35 mouse cellular contexts compared by ENCODE assay signal in the genomic region with DNA sequence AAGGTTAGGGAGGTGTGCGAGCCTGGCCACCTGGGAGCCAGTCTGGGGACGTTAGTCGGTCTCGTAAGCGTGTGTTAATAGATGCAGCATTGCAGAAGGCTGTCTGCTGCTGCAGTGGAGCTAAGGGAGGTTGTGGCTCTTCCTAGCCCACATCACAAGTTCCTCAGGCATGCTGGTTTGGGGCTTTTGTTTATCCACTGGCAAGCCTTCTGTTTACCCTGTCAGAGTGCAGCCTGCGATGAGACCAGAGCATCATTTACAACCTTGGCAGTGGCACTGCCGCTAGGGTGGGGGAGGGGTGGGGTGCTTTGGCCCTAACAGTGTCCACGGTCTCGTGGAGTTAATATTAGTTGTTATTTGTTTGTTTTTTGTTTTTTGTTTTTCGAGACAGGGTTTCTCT.
"Had no signal": no experiment of that assay in that cellular context is flagged by ENCODE, and none has a peak within 500 bp of the region (broad histone marks: within the 10 kb centered on the region; RNA-seq: fewer than 3 reads in every experiment).

No protein-coding gene starts in this region.

- H3K4me2 ChIP-seq: heart, embryonic 11.5 days; heart, embryonic 12.5 days; heart, embryonic 13.5 days; heart, embryonic 15.5 days; hindbrain, embryonic 12.5 days; hindbrain, embryonic 13.5 days; hindbrain, embryonic 14.5 days; hindbrain, embryonic 15.5 days; intestine, embryonic 15.5 days; kidney, embryonic 15.5 days had no signal

- H3K27me3 ChIP-seq: heart, embryonic 12.5 days; heart, embryonic 13.5 days; heart, embryonic 15.5 days; hindbrain, embryonic 12.5 days; hindbrain, embryonic 13.5 days; hindbrain, embryonic 15.5 days; intestine, embryonic 15.5 days; kidney, embryonic 15.5 days had no signal

- H3K9me3 ChIP-seq: heart, embryonic 10.5 days; heart, embryonic 12.5 days; heart, embryonic 13.5 days; heart, embryonic 15.5 days; hindbrain, embryonic 10.5 days; hindbrain, embryonic 12.5 days; hindbrain, embryonic 13.5 days; hindbrain, embryonic 15.5 days; intestine, embryonic 15.5 days; kidney, embryonic 15.5 days had no signal

- DNase-seq: heart, postnatal 10 days; heart, postnatal 14 days; heart, postnatal 36 days; heart, postnatal 4 days; kidney, adult 11 months; kidney, adult 18-20 months; kidney, adult 2 months; kidney, adult 8-10 months; kidney, adult 9 months; kidney, postnatal 10 days; kidney, postnatal 14 days; kidney, postnatal 25 days; kidney, postnatal 36 days; kidney, postnatal 4 days; layer of hippocampus, adult 9-11 months; layer of hippocampus, postnatal 36 days had no signal

- H3K27ac ChIP-seq: heart, embryonic 10.5 days; heart, embryonic 13.5 days; heart, embryonic 15.5 days; hindbrain, embryonic 10.5 days; hindbrain, embryonic 12.5 days; hindbrain, embryonic 13.5 days; hindbrain, embryonic 14.5 days; hindbrain, embryonic 15.5 days; hindbrain, postnatal 0 days; intestine, embryonic 15.5 days; kidney, embryonic 15.5 days; kidney, postnatal 0 days; layer of hippocampus, adult 2 months had no signal

- H3K4me3 ChIP-seq: heart, embryonic 10.5 days; heart, embryonic 12.5 days; heart, embryonic 13.5 days; heart, embryonic 15.5 days; hindbrain, embryonic 10.5 days; hindbrain, embryonic 12.5 days; hindbrain, embryonic 13.5 days; hindbrain, embryonic 15.5 days; intestine, embryonic 15.5 days; kidney, embryonic 15.5 days; layer of hippocampus, adult 2 months had no signal

- H3K4me1 ChIP-seq: hindbrain, embryonic 10.5 days; hindbrain, embryonic 12.5 days; hindbrain, embryonic 13.5 days; hindbrain, embryonic 15.5 days; intestine, embryonic 15.5 days; kidney, embryonic 15.5 days had no signal

- H3K9ac ChIP-seq: heart, embryonic 12.5 days; heart, embryonic 13.5 days; heart, embryonic 15.5 days; hindbrain, embryonic 12.5 days; hindbrain, embryonic 13.5 days; hindbrain, embryonic 14.5 days; hindbrain, embryonic 15.5 days; intestine, embryonic 15.5 days; kidney, embryonic 15.5 days had no signal

- ATAC-seq: hindbrain, embryonic 16.5 days; hindbrain, postnatal 0 days; inflammation-experienced regulatory T-cells, adult 6 months; intestine, embryonic 15.5 days; intestine, embryonic 16.5 days; intestine, postnatal 0 days had no signal
